Comparison of ENCODE assay signal across 13 mouse cellular contexts in genomic region chr8:83700423-83701085, GRCm38 (mm10). TPM values are rescaled to one million over a fixed set of nuclear protein-coding genes. Genes with fewer than 3 reads are reported as not detected.
DNase-seq lines count a peak whose midpoint lies in the region; ATAC-seq and TF ChIP-seq lines count a peak whose summit lies in the region.
"Had no signal": no experiment of that assay in that cellular context is flagged by ENCODE, and none has a peak within 500 bp of the region (broad histone marks: within the 10 kb centered on the region; RNA-seq: fewer than 3 reads in every experiment).

No protein-coding gene starts in this region.

- no peak for DNase-seq in heart, postnatal 25 days (ENCODE audit: low spot score)
- DNase-seq in adipocyte (ENCODE audit: low spot score): peak; percentile 31
- DNase-seq: cerebellum, adult 11 months; embryo, embryonic 11 days; retina, postnatal 1 day had no signal

- H3K4me3 ChIP-seq in heart, embryonic 12.5 days: no peak overlapping the region
- peak overlapping the region; percentile 38 for H3K4me3 ChIP-seq in megakaryocyte, embryonic 14.5 days (replicated peaks)
- no peak overlapping the region for H3K4me3 ChIP-seq in testis, adult 2 months (ENCODE audit: control insufficient read depth, low read depth, low read length)
- H3K4me3 ChIP-seq: left cerebral cortex, adult 2 months; midbrain, embryonic 13.5 days; neural tube, embryonic 12.5 days had no signal

- 0 out of 2 replicates have a peak overlapping the region, but pooled peaks have one; percentile 7 for H3K4me2 ChIP-seq in heart, embryonic 12.5 days
- H3K4me2 ChIP-seq: midbrain, embryonic 13.5 days had no signal

- ATAC-seq in heart, embryonic 12.5 days (ENCODE audit: insufficient number of reproducible peaks, low FRiP score): no peak
- no peak for ATAC-seq in megakaryocyte, adult 5-6 weeks (ENCODE audit: poor library complexity, severe bottlenecking)
- no peak for ATAC-seq in CD4-positive, CD25-positive, alpha-beta regulatory T cell, adult 4 months
- ATAC-seq: midbrain, embryonic 13.5 days had no signal

- intact Hi-C loops in heart, postnatal 25 days (cut with DNase I): no loop called here

- peaks cover 39% of the 10 kb centered on the region for H3K4me1 ChIP-seq in heart, embryonic 12.5 days (replicated peaks)
- H3K4me1 ChIP-seq in megakaryocyte, embryonic 14.5 days: peaks cover 48% of the 10 kb centered on the region
- peaks cover 16% of the 10 kb centered on the region for H3K4me1 ChIP-seq in testis, adult 2 months (ENCODE audit: control insufficient read depth, insufficient read depth, low read length)

- no peaks in the 10 kb centered on the region for H3K36me3 ChIP-seq in heart, embryonic 12.5 days
- peaks cover 5% of the 10 kb centered on the region for H3K36me3 ChIP-seq in megakaryocyte, embryonic 14.5 days (replicated peaks; ENCODE audit: low read length)
- no peaks in the 10 kb centered on the region for H3K36me3 ChIP-seq in testis, adult 2 months (ENCODE audit: control insufficient read depth, insufficient read depth, low read length)
- H3K36me3 ChIP-seq: midbrain, embryonic 13.5 days; neural tube, embryonic 12.5 days had no signal

- H3K27me3 ChIP-seq in heart, embryonic 12.5 days (replicated peaks): no peaks in the 10 kb centered on the region
- no peaks in the 10 kb centered on the region for H3K27me3 ChIP-seq in megakaryocyte, embryonic 14.5 days (replicated peaks)
- H3K27me3 ChIP-seq in testis, adult 2 months (ENCODE audit: control insufficient read depth, insufficient read depth, low read length): no peaks in the 10 kb centered on the region
- H3K27me3 ChIP-seq: midbrain, embryonic 13.5 days; neural tube, embryonic 12.5 days had no signal

- WGBS in heart, embryonic 12.5 days: 62% methylated on average over 9 of the region's 9 CpGs

- no peaks in the 10 kb centered on the region for H3K9me3 ChIP-seq in heart, embryonic 12.5 days (replicated peaks)
- H3K9me3 ChIP-seq in megakaryocyte, embryonic 14.5 days: peaks cover 3% of the 10 kb centered on the region; the same call in 1 of the 2 replicates
- H3K9me3 ChIP-seq: midbrain, embryonic 13.5 days; neural tube, embryonic 12.5 days had no signal

- peak overlapping the region; percentile 13; the same call in 1 of the 2 replicates for H3K27ac ChIP-seq in heart, embryonic 12.5 days (ENCODE audit: poor library complexity, severe bottlenecking)
- H3K27ac ChIP-seq in testis, adult 2 months (ENCODE audit: control insufficient read depth, insufficient read depth, low read depth, low read length): 0 out of 2 replicates have a peak overlapping the region, but pooled peaks have one; percentile 20
- H3K27ac ChIP-seq: left cerebral cortex, adult 2 months; midbrain, embryonic 13.5 days; neural tube, embryonic 12.5 days had no signal

- no peak overlapping the region for H3K9ac ChIP-seq in heart, embryonic 12.5 days
- H3K9ac ChIP-seq: midbrain, embryonic 13.5 days; neural tube, embryonic 12.5 days had no signal

- no peak for TF ChIP-seq POLR2A in testis, adult 2 months (IDR thresholded peaks at IDR 0.05; ENCODE audit: control insufficient read depth, low read depth, low read length)

- TF ChIP-seq CTCF in testis, adult 2 months (IDR thresholded peaks at IDR 0.05; ENCODE audit: control insufficient read depth, insufficient read depth, insufficient replicate concordance, low read depth, low read length): no peak

RNA-seq across cellular contexts. Expression of gene Pkn1, which starts 1.6 kb away (rescaled TPM):
- 24.4 and 28.7 TPM in 2 replicates for polyA plus RNA-seq in heart, embryonic 12.5 days (2016; fragmentation: Nextera tagmentation; extraction: Ambion mirVana)
- total RNA-seq in heart, postnatal 25 days (2021): 10 to 100 TPM; 58.6 to 58.8 TPM
- polyA plus RNA-seq in megakaryocyte, embryonic 14.5 days (2012; ENCODE audit: insufficient read depth, low replicate concordance): 73.0 and 95.0 TPM in 2 replicates
- total RNA-seq in megakaryocyte, adult 5-6 weeks (2015): 53.3 and 55.4 TPM in 2 replicates
- total RNA-seq in megakaryocyte, adult 5-6 weeks (2017): 103 and 110 TPM in 2 replicates
- 13.3 and 16.6 TPM in 2 replicates for polyA plus RNA-seq in testis, adult 2 months (2012; rRNA removed)
- 10 to 100 TPM; 21.0 to 25.9 TPM for polyA plus RNA-seq in CD4-positive, CD25-positive, alpha-beta regulatory T cell, adult 4 months (2017; shearing (Covaris generic))

RNA-seq across cellular contexts. Expression of gene Ddx39, which starts 14.4 kb away (rescaled TPM):
- 117 and 128 TPM in 2 replicates for polyA plus RNA-seq in heart, embryonic 12.5 days (2016; fragmentation: Nextera tagmentation; extraction: Ambion mirVana)
- 10 to 100 TPM; 20.0 to 21.6 TPM for total RNA-seq in heart, postnatal 25 days (2021)
- 7.5 and 18.1 TPM in 2 replicates for polyA plus RNA-seq in megakaryocyte, embryonic 14.5 days (2012; ENCODE audit: insufficient read depth, low replicate concordance)
- total RNA-seq in megakaryocyte, adult 5-6 weeks (2015): 66.7 and 67.7 TPM in 2 replicates
- total RNA-seq in megakaryocyte, adult 5-6 weeks (2017): 71.2 and 77.4 TPM in 2 replicates
- polyA plus RNA-seq in testis, adult 2 months (2012; rRNA removed): 101 and 105 TPM in 2 replicates
- 100 to 1,000 TPM; 153 to 208 TPM for polyA plus RNA-seq in CD4-positive, CD25-positive, alpha-beta regulatory T cell, adult 4 months (2017; shearing (Covaris generic))

RNA-seq across cellular contexts. Expression of gene Ptger1, which starts 34.1 kb away (rescaled TPM):
- 0.32 and 0.60 TPM in 2 replicates for polyA plus RNA-seq in heart, embryonic 12.5 days (2016; fragmentation: Nextera tagmentation; extraction: Ambion mirVana)
- total RNA-seq in heart, postnatal 25 days (2021): under 1 TPM; 0.25 to 0.34 TPM
- polyA plus RNA-seq in megakaryocyte, embryonic 14.5 days (2012; ENCODE audit: insufficient read depth, low replicate concordance): 0.45 and 0.73 TPM in 2 replicates
- 0.07 TPM in 1 of 2 replicates, not detected in the other for total RNA-seq in megakaryocyte, adult 5-6 weeks (2015)
- total RNA-seq in megakaryocyte, adult 5-6 weeks (2017): 1.7 and 2.2 TPM in 2 replicates
- polyA plus RNA-seq in testis, adult 2 months (2012; rRNA removed): 0.51 and 0.59 TPM in 2 replicates
- polyA plus RNA-seq in CD4-positive, CD25-positive, alpha-beta regulatory T cell, adult 4 months (2017; shearing (Covaris generic)): 1 to 10 TPM; 1.2 TPM

RNA-seq across cellular contexts. Expression of gene Adgre5, which starts 40.6 kb away (rescaled TPM):
- polyA plus RNA-seq in heart, embryonic 12.5 days (2016; fragmentation: Nextera tagmentation; extraction: Ambion mirVana): 26.2 and 29.2 TPM in 2 replicates
- 10 to 100 TPM; 39.4 to 56.9 TPM for total RNA-seq in heart, postnatal 25 days (2021)
- polyA plus RNA-seq in megakaryocyte, embryonic 14.5 days (2012; ENCODE audit: insufficient read depth, low replicate concordance): 18.7 and 23.5 TPM in 2 replicates
- total RNA-seq in megakaryocyte, adult 5-6 weeks (2015): 239 and 242 TPM in 2 replicates
- 299 and 326 TPM in 2 replicates for total RNA-seq in megakaryocyte, adult 5-6 weeks (2017)
- 6.1 and 13.1 TPM in 2 replicates for polyA plus RNA-seq in testis, adult 2 months (2012; rRNA removed)
- polyA plus RNA-seq in CD4-positive, CD25-positive, alpha-beta regulatory T cell, adult 4 months (2017; shearing (Covaris generic)): 100 to 1,000 TPM; 199 to 267 TPM

RNA-seq across cellular contexts. Expression of gene Gipc1, which starts 48.1 kb away (rescaled TPM):
- 175 and 180 TPM in 2 replicates for polyA plus RNA-seq in heart, embryonic 12.5 days (2016; fragmentation: Nextera tagmentation; extraction: Ambion mirVana)
- 10 to 100 TPM; 27.3 to 29.9 TPM for total RNA-seq in heart, postnatal 25 days (2021)
- polyA plus RNA-seq in megakaryocyte, embryonic 14.5 days (2012; ENCODE audit: insufficient read depth, low replicate concordance): 306 and 351 TPM in 2 replicates
- total RNA-seq in megakaryocyte, adult 5-6 weeks (2015): 15.4 and 16.4 TPM in 2 replicates
- 18.9 and 25.4 TPM in 2 replicates for total RNA-seq in megakaryocyte, adult 5-6 weeks (2017)
- 12.1 and 12.2 TPM in 2 replicates for polyA plus RNA-seq in testis, adult 2 months (2012; rRNA removed)
- 10 to 100 TPM; 14.8 to 21.9 TPM for polyA plus RNA-seq in CD4-positive, CD25-positive, alpha-beta regulatory T cell, adult 4 months (2017; shearing (Covaris generic))
